Mouse (Mus musculus) limb, embryonic 15.5 days (tissue): ENCODE measurements around the gene Dennd1a. TPM values are rescaled to one million over a fixed set of nuclear protein-coding genes. Genes with fewer than 3 reads are reported as not detected.

Experiments used
- ATAC-seq: fragments of 200-750 bp; cut with Nextera tagmentation; 2 replicates; pipeline ENCODE4 v1.8.0; 2017; ENCODE audit warnings: low read depth, moderate TSS enrichment; ENCODE audit not compliant: insufficient number of reproducible peaks, low FRiP score, low TSS enrichment
- H3K27ac ChIP-seq: fragments of 300-500 bp; sonication (generic); 2 replicates; pipeline ENCODE4 v1.5.1; 2015; ENCODE audit warnings: moderate library complexity, mild to moderate bottlenecking, inconsistent platforms
- H3K27me3 ChIP-seq: fragments of 300-500 bp; sonication (generic); 2 replicates; pipeline ENCODE4 v1.6.1; 2015; ENCODE audit warnings: inconsistent platforms
- H3K36me3 ChIP-seq: fragments of 300-500 bp; sonication (generic); 2 replicates; pipeline ENCODE4 v1.6.1; 2015; ENCODE audit warnings: inconsistent platforms
- H3K4me1 ChIP-seq: fragments of 300-500 bp; sonication (generic); 2 replicates; pipeline ENCODE4 v1.6.1; 2015; ENCODE audit warnings: inconsistent platforms
- H3K4me2 ChIP-seq: fragments of 300-500 bp; sonication (generic); 2 replicates; pipeline ENCODE4 v1.6.1; 2015; ENCODE audit warnings: mild to moderate bottlenecking, inconsistent platforms
- H3K4me3 ChIP-seq: fragments of 300-500 bp; sonication (generic); 2 replicates; pipeline ENCODE4 v1.5.1; 2015; ENCODE audit warnings: mild to moderate bottlenecking, inconsistent platforms
- H3K9ac ChIP-seq: fragments of 300-500 bp; sonication (generic); 2 replicates; pipeline ENCODE4 v1.6.1; 2015; ENCODE audit warnings: inconsistent platforms
- H3K9me3 ChIP-seq: fragments of 300-500 bp; sonication (generic); 2 replicates; pipeline ENCODE4 v1.6.1; 2016; ENCODE audit warnings: inconsistent platforms
- WGBS: fragments of 180-500 bp; shearing (Covaris S2); methylation state at CpG from one replicate; pipeline ENCODE4 v1.1.7; 2015; 5-methylcytosine and 5-hydroxymethylcytosine counted together
- polyA plus RNA-seq: library from polyadenylated mRNA; unstranded; fragments of >200 nt; fragmentation: Nextera tagmentation; extraction: Ambion mirVana; gene quantifications from 2 replicates; pipeline ENCODE4 v1.2.1, GENCODE M21; 2015

Gene Dennd1a
- polyA plus RNA-seq, 1 experiment from 2014 or later: 13.0 TPM

DNA sequence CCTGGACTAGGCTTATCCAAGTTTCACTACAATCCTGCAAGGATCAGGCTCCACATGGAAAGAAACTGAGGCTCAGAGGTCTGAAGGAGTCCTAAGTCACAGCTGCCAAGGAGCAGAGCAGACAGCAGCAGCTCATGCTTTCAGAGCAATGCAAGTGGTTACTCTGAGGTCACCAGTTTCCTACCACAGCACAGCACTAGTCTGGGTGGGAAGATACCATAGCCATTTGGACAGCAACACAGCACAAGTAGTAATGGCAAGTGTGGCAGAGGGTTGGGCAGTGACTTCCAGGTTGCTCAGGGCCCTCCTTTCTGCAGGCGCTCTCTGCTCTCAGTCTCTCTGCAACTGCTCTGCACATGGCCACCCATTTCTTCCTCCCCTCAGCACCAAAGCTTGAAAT is 354.9 kb downstream of the Dennd1a start:
- no peak for ATAC-seq
- H3K4me3 ChIP-seq: no peak overlapping the region
- 100% methylated on average over 1 of the region's 1 CpGs for WGBS

DNA sequence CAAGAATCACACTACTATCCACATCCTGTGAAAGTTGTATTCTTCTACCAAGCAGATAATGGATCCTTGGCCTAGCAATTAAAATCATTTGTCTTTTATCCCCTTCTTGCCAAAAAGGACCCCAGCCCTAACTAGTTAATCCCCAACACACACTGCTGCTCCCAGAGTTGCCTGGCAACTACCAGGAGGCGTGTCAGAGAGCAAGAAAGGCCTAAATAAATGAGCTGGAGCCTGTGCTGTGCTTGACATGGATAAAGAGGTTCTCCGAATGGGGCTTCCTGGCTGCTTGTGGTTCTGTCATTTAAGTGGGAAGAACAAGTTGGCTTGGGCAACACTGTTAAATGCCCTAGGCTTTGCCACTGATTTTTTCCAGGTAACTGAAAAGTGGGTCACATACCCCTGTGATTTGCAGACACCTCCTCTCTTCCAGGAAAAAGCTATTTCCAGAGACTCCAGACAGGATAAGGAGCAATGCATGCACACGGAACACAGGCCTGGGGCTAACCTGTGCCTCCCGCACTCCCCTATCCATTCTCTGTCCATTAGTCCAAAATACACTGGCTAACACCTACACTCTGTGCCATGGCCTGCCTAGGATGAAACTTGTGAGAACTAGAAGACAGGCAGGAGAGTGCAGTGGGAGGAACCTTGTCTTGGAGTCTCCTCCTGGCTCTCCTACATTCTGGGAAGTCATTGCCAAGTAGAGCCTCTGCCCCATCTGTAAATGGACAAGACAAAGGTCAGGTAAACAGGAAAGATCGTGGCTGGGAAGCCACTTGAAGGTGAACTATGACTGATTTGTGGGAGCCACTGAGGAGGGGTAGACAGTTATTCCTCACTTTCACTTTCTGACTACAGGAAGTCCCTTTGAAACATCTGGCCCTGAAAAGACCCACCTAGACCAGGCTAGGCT is 355.9 kb downstream of the Dennd1a start:
- H3K9me3 ChIP-seq: no peaks in the 10 kb centered on the region
- peaks cover 9% of the 10 kb centered on the region; the same call in 1 of the 2 replicates for H3K36me3 ChIP-seq
- H3K4me3 ChIP-seq: no peak overlapping the region
- H3K4me1 ChIP-seq: no peaks in the 10 kb centered on the region
- 67% methylated on average over 5 of the region's 5 CpGs for WGBS
- H3K9ac ChIP-seq: no peak overlapping the region
- no peak overlapping the region for H3K4me2 ChIP-seq
- no peaks in the 10 kb centered on the region for H3K27me3 ChIP-seq
- ATAC-seq: no peak
- H3K27ac ChIP-seq: no peak overlapping the region

More for the DNA sequence above, 354.9 kb downstream of the Dennd1a start:
- Histone ChIP-seq H3K36me3 (peaks cover 11% of the 10 kb centered on the region; the same call in 1 of the 2 replicates), H3K27me3 (no peaks in the 10 kb centered on the region), H3K27ac (no peak overlapping the region), H3K4me2 (no peak overlapping the region), H3K9ac (no peak overlapping the region), H3K4me1 (no peaks in the 10 kb centered on the region), H3K9me3 (no peaks in the 10 kb centered on the region)

DNA sequence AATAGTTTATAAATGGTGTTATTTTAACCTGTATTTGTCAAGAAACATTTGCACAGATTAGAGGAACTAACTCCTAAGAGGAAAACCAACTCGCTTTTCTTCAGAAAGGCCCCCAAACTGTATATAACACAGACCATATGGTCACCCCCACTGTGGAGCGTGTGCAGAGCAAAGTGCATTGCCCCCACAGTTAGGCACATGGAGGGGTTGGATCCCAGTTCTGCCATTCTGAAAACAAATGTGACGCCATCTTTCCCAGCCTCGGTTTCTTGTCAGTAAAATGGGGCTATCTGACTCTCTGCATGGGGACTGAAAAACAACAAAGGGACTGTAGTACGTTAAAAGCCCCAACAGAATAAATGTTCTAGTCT is 361.1 kb downstream of the Dennd1a start:
- Histone ChIP-seq H3K9ac (no peak overlapping the region), H3K4me3 (no peak overlapping the region), H3K4me2 (no peak overlapping the region), H3K9me3 (no peaks in the 10 kb centered on the region), H3K27ac (no peak overlapping the region), H3K27me3 (no peaks in the 10 kb centered on the region), H3K4me1 (no peaks in the 10 kb centered on the region), H3K36me3 (no peaks in the 10 kb centered on the region)
- 64% methylated on average over 5 of the region's 5 CpGs for WGBS
- no peak for ATAC-seq

DNA sequence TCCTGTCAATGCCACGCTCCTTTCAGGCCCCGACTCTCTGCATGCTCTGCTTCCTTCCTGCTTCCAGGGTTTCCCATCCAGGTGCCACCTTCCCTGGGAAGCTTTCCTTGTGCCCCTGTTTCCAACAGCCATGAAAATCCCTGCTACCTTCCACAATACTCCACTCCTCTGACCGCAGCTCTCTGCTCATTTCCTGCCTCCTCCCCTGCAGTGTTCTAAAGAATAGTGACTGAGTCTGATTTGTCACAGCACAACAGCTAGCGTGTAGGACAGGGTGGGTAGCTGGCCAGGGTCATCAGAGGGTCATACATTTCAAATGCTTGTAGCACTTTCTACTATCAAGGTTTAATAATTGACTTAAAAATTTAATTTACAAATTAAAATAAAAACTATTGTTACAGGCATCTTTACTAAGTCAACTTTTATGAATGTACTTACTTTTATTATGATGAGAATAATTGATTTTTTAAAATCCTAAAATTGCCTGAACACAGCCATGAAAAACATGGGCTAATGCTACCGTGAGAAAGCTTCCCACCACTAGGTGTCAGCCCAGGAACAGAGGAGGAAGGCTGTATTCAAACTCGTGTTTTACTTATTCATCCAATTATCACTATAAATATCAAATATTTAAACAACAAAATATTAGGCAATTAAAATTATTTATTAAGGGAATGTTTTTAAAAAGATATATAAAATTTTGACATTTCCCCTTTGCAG is 361.6 kb downstream of the Dennd1a start:
- Histone ChIP-seq H3K4me1 (no peaks in the 10 kb centered on the region), H3K27ac (no peak overlapping the region), H3K36me3 (no peaks in the 10 kb centered on the region), H3K4me2 (no peak overlapping the region), H3K9me3 (no peaks in the 10 kb centered on the region), H3K9ac (no peak overlapping the region), H3K4me3 (no peak overlapping the region), H3K27me3 (no peaks in the 10 kb centered on the region)
- ATAC-seq: no peak
- WGBS: 36% methylated on average over 6 of the region's 6 CpGs

DNA sequence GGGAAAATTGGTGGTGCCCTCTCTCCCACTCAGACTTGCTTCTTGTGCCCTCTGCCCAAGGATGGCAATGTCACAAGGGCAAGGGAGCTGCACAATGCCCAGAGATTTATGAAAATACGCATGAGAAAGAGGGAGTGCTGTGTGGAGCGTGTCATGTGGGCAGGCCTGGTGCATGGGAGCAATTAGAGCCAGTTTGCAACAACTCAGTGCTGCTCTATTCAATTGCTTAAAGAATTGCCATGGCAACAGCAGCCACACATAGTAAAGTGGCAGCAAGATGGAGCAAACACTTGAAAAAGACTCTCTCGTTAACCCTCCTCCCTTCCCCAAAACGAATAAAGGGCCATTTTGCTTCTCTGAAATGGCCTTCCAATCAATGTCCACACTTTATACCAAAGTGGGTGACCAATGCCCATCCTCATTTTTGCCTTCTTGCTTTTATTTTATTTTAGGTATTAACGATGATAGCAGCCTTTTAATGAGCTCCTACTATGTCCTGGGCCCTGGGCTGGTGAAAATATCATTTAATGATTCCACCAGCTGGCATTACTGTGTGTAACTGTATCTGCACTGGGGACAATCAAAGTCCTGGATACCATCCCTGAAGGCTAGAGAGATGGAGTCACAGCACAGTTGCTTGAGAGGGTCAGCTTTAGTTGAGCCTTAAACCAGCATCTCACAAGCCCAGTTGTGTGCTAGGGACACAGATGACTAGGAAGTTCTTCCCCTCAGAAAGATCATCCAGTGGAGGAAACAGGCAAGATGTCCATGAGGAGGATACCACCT is 378.3 kb downstream of the Dennd1a start:
- H3K9ac ChIP-seq: no peak overlapping the region
- 46% methylated on average over 5 of the region's 5 CpGs for WGBS
- ATAC-seq: 0 out of 2 replicates have a peak, but pooled peaks have one; percentile 40
- no peak overlapping the region for H3K4me2 ChIP-seq
- H3K36me3 ChIP-seq: no peaks in the 10 kb centered on the region
- H3K4me1 ChIP-seq: peaks cover 7% of the 10 kb centered on the region; the same call in 1 of the 2 replicates
- no peak overlapping the region for H3K4me3 ChIP-seq
- no peak overlapping the region for H3K27ac ChIP-seq
- H3K27me3 ChIP-seq: no peaks in the 10 kb centered on the region
- H3K9me3 ChIP-seq: no peaks in the 10 kb centered on the region

DNA sequence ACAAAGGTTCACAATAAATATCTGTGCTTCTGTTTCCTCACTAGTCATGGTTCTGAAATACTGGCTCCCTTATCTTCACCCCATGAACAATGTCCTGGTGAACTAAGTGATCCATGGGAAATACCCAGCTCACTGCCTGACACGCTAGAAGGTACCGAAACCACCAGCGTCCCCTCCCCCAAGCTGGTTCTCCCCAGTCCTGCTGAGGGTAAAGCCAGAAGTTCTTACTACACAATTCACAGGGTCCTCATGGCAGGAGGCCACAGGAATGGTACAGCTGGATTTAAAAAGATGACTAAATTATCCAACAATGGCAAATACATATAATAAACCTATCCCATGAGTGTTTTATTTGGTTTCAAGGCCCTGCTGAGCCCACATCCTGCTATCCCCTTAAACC is 378.9 kb downstream of the Dennd1a start:
- no peak overlapping the region for H3K9ac ChIP-seq
- no peak overlapping the region for H3K27ac ChIP-seq
- H3K9me3 ChIP-seq: no peaks in the 10 kb centered on the region
- peaks cover 7% of the 10 kb centered on the region; the same call in 1 of the 2 replicates for H3K4me1 ChIP-seq
- H3K4me3 ChIP-seq: no peak overlapping the region
- no peak overlapping the region for H3K4me2 ChIP-seq
- no peaks in the 10 kb centered on the region for H3K36me3 ChIP-seq
- no peaks in the 10 kb centered on the region for H3K27me3 ChIP-seq
- ATAC-seq: no peak
- WGBS: 65% methylated on average over 3 of the region's 3 CpGs

DNA sequence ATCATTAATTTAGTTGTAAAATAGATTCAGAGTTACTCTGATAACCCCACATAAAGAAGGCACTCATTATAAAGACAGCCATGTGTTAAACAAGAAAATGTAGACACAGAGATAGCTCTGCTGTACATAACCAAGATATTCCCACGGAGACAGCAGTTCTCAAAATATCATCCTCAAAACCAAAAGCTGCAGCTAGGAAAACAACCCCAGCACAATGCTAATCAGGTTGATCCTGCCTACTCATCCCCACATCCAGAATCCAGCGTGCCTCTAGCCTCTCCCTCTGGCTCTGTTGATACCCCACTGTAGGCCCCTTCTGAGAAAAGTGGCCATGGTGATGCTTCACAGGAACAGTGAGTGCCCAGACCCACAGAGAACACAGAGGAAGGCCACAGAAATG is 380.9 kb downstream of the Dennd1a start:
- H3K36me3 ChIP-seq: no peaks in the 10 kb centered on the region
- no peaks in the 10 kb centered on the region for H3K9me3 ChIP-seq
- peaks cover 7% of the 10 kb centered on the region; the same call in 1 of the 2 replicates for H3K4me1 ChIP-seq
- no peak overlapping the region for H3K27ac ChIP-seq
- WGBS: 84% methylated on average over 2 of the region's 2 CpGs
- H3K4me3 ChIP-seq: no peak overlapping the region
- H3K9ac ChIP-seq: no peak overlapping the region
- H3K4me2 ChIP-seq: no peak overlapping the region
- H3K27me3 ChIP-seq: no peaks in the 10 kb centered on the region
- ATAC-seq: no peak

DNA sequence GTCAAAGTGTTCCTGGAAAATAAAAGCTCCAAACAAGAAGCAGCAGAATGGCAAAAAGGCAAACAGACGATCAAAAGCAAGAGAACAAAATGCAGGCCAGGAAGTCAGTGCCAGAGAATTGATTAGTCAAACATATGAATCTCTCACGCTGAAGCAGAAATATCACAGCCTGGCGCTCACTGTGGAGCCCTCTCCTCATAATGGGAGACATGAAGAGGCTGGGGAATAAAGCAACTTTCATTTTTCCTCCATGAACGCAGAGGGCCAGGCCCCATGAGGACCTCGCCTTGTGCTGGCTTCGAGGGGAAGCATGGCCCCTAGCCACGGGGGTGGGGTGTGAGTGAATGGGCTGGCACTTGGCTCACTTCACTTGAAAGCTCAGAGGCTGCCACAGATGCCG is 383.9 kb downstream of the Dennd1a start:
- Histone ChIP-seq H3K9me3 (no peaks in the 10 kb centered on the region), H3K27me3 (no peaks in the 10 kb centered on the region), H3K36me3 (no peaks in the 10 kb centered on the region), H3K9ac (no peak overlapping the region), H3K27ac (no peak overlapping the region), H3K4me3 (no peak overlapping the region), H3K4me1 (0 out of 2 replicates have a peak, but pooled peaks cover under 1% of the 10 kb centered on the region), H3K4me2 (no peak overlapping the region)
- ATAC-seq: no peak
- WGBS: 74% methylated on average over 8 of the region's 8 CpGs

DNA sequence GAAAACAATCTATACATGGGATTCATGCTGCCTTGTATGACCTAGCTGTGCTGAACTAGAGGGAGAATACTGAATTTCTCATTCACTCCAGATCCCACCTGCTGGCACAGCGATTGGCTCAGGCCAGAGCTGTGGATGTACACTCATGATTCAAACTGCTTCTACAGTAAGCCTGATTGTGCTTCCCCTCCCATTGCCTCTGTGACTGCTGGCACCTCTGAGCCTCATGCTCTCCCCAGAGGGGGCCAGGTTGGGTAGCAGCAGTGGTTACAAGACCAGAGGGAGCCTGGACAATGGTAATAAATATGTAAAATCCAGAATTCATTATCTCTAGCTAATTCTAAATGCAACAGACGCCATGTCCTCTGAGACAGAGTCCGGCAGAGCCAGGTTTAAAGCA is 404.0 kb downstream of the Dennd1a start:
- no peaks in the 10 kb centered on the region for H3K4me1 ChIP-seq
- H3K4me3 ChIP-seq: no peak overlapping the region
- H3K9me3 ChIP-seq: no peaks in the 10 kb centered on the region
- no peaks in the 10 kb centered on the region for H3K27me3 ChIP-seq
- 86% methylated on average over 3 of the region's 3 CpGs for WGBS
- H3K36me3 ChIP-seq: no peaks in the 10 kb centered on the region
- ATAC-seq: no peak
- no peak overlapping the region for H3K27ac ChIP-seq
- H3K9ac ChIP-seq: no peak overlapping the region
- no peak overlapping the region for H3K4me2 ChIP-seq

DNA sequence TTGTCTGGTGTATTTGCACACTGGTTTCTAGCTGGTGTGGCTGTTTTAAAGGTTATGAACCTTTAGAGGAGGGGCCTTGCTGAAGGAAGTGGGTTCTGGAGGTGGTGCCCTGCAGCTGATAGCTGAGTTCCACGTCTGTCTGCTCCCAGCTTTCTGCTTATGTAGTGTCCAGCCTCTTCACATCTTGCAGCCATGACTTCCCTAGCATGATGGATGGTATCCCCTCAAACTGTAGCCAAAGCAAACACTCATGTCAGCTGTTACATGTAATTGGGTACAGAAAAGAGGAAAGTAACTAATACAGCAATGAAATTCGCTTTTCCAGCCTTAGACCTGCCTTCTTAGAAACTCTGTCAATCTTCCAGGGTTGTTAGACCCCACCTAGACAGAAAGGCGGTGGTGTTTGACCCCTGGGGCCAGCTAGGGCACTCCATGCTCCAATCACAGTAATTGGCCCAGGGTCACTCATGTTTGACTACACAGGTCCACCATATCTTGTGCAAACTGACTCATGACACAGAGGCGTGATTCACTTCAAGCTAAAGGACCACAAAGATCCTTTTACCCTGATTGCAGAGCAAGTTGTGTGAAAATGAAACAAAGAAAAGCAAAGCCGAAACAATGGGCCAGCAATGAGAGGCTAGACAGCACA is 405.8 kb downstream of the Dennd1a start:
- Histone ChIP-seq H3K4me1 (no peaks in the 10 kb centered on the region), H3K9ac (no peak overlapping the region), H3K4me2 (no peak overlapping the region), H3K9me3 (no peaks in the 10 kb centered on the region), H3K4me3 (no peak overlapping the region), H3K27ac (no peak overlapping the region), H3K27me3 (no peaks in the 10 kb centered on the region), H3K36me3 (no peaks in the 10 kb centered on the region)
- WGBS: 78% methylated on average over 5 of the region's 5 CpGs
- ATAC-seq: no peak

DNA sequence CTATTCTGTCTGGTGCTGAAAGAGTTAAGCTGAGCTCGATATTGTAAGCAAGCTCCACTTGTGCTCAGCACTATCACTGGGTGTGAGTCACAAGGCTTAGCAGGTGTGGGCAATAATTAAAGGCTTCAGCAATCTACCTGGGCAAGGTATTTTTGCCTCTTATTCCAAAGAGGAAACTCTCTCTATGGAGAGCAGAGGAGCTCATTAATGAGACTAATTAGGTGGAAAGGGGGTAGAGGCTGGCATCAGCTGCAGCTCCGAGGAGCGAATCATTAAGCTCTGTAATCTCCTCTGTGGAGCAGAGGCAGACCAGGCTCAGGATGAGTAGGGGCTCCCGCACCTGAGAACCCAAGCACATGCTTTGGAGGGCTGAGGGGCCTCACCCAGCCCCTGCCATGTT is 407.5 kb downstream of the Dennd1a start:
- no peak overlapping the region for H3K27ac ChIP-seq
- H3K36me3 ChIP-seq: no peaks in the 10 kb centered on the region
- no peaks in the 10 kb centered on the region for H3K27me3 ChIP-seq
- no peak overlapping the region for H3K4me2 ChIP-seq
- no peaks in the 10 kb centered on the region for H3K9me3 ChIP-seq
- no peak for ATAC-seq
- H3K4me1 ChIP-seq: no peaks in the 10 kb centered on the region
- no peak overlapping the region for H3K9ac ChIP-seq
- WGBS: 35% methylated on average over 4 of the region's 4 CpGs
- no peak overlapping the region for H3K4me3 ChIP-seq
